Mouse (Mus musculus) retina, postnatal 7 days (tissue): ENCODE measurements around the gene Nup205.

Experiments
- DNase-seq: peaks from one replicate; pipeline ENCODE4 v3.0.0-alpha.2; 2012; ENCODE audit warnings: low read depth, low spot score

The Nup205 gene

GRCm38 (mm10) chr6:35279306-35279705 is 102.1 kb downstream of the Nup205 start:
- DNase-seq: no peak

DNA sequence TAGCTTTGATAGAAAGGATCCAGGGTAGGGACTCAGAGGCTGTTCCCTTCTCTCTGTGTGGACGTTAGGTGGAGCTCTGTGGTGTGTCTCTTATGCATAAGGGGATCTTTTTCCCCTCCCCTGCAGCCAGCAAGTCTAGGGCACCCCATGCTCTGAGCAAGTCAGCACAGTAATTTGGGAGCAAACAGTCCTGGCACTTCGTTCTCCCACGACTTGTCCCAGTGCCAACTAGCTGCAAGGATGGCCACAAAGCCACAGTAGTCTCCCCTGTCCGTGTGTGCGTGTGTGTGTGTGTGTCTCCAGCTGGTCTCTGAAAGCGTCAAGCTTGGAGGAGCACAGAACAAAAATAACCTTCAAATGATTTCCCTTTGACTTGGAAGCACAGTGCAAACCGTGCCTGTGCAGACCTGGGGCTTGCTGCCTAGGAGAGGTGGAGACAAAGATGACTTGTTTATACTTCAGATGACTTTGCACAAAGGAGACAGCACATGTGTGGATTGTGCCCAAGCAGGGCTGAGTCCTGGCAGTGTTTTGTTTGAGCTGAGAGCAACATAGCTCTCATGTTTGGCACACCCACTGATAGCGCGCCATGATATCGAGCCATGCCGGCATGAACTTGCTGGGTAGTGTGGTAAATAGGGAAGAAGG is 111.0 kb downstream of the Nup205 start:
- no peak for DNase-seq

GRCm38 (mm10) chr6:35288920-35289319 is 111.7 kb downstream of the Nup205 start:
- no peak for DNase-seq

DNA sequence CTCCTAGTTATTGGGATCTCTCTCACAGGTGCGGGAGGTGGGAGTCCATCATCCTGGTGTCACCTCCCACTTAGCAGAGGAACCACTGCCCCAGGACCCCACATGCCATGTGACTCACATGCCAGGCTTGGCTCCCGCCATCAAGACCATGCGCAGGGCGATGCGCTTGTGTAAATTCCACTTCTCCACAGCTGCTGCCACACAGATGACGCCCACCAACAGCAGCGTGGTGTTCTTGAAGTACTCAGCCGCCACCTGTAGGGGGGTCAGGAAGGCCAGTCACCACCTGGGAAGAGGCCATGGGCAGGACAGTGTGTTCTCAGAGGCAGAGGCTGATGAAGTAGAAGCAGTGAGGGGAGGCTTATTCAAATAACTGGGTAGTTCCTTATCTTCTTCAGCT is 112.5 kb downstream of the Nup205 start:
- no peak for DNase-seq

GRCm38 (mm10) chr6:35294964-35295363 is 117.7 kb downstream of the Nup205 start:
- no peak for DNase-seq

DNA sequence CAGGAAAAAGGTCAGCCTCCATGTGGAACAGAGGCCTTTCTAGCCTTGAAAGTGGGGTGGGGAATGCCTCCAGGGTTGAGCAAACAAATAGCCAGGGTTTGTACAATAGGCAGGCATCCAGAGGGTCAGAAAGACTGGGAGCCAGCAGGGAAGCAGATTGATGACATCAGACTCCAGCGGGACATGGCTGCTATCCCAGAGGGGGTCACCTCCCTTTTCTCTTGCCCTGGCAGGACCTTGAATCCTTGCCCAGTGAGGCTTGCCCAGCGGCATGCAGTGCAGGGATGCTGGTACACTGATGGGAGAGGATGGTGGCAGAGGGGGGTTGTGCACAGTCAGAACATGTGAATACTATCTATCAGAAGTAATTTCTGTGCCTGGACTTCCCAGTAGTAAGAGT is 119.8 kb downstream of the Nup205 start:
- DNase-seq: no peak
